In the genomic region with DNA sequence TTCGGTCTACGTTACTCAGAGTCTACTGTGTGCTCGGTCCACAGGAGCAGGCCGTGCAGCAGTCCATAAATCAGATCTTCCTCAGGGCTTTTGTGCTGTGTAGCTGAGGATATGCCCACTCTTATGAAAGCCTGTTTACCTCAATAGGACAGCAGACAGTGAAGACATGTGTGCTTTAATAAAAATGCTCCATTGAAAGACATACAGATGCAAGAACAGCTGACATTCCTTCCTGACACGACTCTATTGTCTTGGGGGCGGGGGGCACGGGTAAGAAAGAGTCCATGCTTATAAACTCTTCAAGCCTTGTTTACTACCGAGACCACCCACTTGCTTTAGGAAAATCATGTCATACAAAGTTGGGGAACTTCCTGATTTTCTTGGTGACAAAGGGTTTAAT, we compare ENCODE assay signal across 26 mouse cellular contexts. TPM values are rescaled to one million over a fixed set of nuclear protein-coding genes. Genes with fewer than 3 reads are reported as not detected.
DNase-seq lines count a peak whose midpoint lies in the region; ATAC-seq and TF ChIP-seq lines count a peak whose summit lies in the region.
"Had no signal": no experiment of that assay in that cellular context is flagged by ENCODE, and none has a peak within 500 bp of the region (broad histone marks: within the 10 kb centered on the region; RNA-seq: fewer than 3 reads in every experiment).

No protein-coding gene starts in this region.

- H3K9me3 ChIP-seq in embryonic facial prominence, embryonic 14.5 days (ENCODE audit: control insufficient read depth, low read length), result peaks cover 7% of the 10 kb centered on the region
- H3K9me3 ChIP-seq in embryonic facial prominence, embryonic 10.5 days, result peaks cover 7% of the 10 kb centered on the region
- H3K9me3 ChIP-seq in limb, embryonic 14.5 days (ENCODE audit: control insufficient read depth, low read length), result peaks cover 5% of the 10 kb centered on the region
- peaks cover 7% of the 10 kb centered on the region; the same call in 1 of the 2 replicates for H3K9me3 ChIP-seq in limb, embryonic 10.5 days (replicated peaks)
- peaks cover 2% of the 10 kb centered on the region for H3K9me3 ChIP-seq in stomach, embryonic 14.5 days (ENCODE audit: control insufficient read depth, low read depth, low read length)
- no peaks in the 10 kb centered on the region for H3K9me3 ChIP-seq in stomach, postnatal 0 days (ENCODE audit: control insufficient read depth, low read length)
- H3K9me3 ChIP-seq: heart, embryonic 15.5 days; hindbrain, embryonic 15.5 days had no signal

- WGBS in embryonic facial prominence, embryonic 14.5 days, result 72% methylated on average over 8 of the region's 8 CpGs
- 84% methylated on average over 8 of the region's 8 CpGs for WGBS in embryonic facial prominence, embryonic 10.5 days
- WGBS in limb, embryonic 14.5 days, result 68% methylated on average over 8 of the region's 8 CpGs
- 93% methylated on average over 8 of the region's 8 CpGs for WGBS in limb, embryonic 10.5 days
- 65% methylated on average over 8 of the region's 8 CpGs for WGBS in stomach, embryonic 14.5 days
- WGBS in stomach, postnatal 0 days, result 53% methylated on average over 8 of the region's 8 CpGs

- H3K4me2 ChIP-seq in embryonic facial prominence, embryonic 14.5 days (ENCODE audit: low read depth, low read length), result no peak overlapping the region
- H3K4me2 ChIP-seq in limb, embryonic 14.5 days (replicated peaks; ENCODE audit: low read depth, low read length, severe bottlenecking), result no peak overlapping the region
- H3K4me2 ChIP-seq in stomach, embryonic 14.5 days (replicated peaks; ENCODE audit: low read depth, low read length), result no peak overlapping the region
- H3K4me2 ChIP-seq in stomach, postnatal 0 days (replicated peaks; ENCODE audit: low read depth), result no peak overlapping the region
- H3K4me2 ChIP-seq: embryonic facial prominence, embryonic 12.5 days; heart, embryonic 15.5 days; hindbrain, embryonic 15.5 days; midbrain, embryonic 11.5 days had no signal

- no peak overlapping the region for H3K4me3 ChIP-seq in embryonic facial prominence, embryonic 14.5 days (ENCODE audit: low read depth, low read length)
- no peak overlapping the region for H3K4me3 ChIP-seq in embryonic facial prominence, embryonic 10.5 days
- no peak overlapping the region for H3K4me3 ChIP-seq in limb, embryonic 14.5 days (replicated peaks; ENCODE audit: low read length)
- H3K4me3 ChIP-seq in limb, embryonic 10.5 days, result no peak overlapping the region
- no peak overlapping the region for H3K4me3 ChIP-seq in stomach, embryonic 14.5 days (ENCODE audit: low read depth, low read length)
- H3K4me3 ChIP-seq in stomach, postnatal 0 days (ENCODE audit: low read depth, low read length), result no peak overlapping the region
- H3K4me3 ChIP-seq: embryonic facial prominence, embryonic 12.5 days; gastrocnemius, adult 2 months; heart, embryonic 15.5 days; hindbrain, embryonic 15.5 days; layer of hippocampus, adult 2 months had no signal

- no peak; the same call in 1 of the 2 replicates for ATAC-seq in embryonic facial prominence, embryonic 14.5 days (ENCODE audit: low read depth)
- ATAC-seq in limb, embryonic 14.5 days (ENCODE audit: low FRiP score, low read depth), result peak; percentile 47; the same call in 1 of the 2 replicates
- no peak for ATAC-seq in stomach, embryonic 14.5 days (ENCODE audit: insufficient number of reproducible peaks, insufficient read depth, low FRiP score, low read depth)
- ATAC-seq in stomach, postnatal 0 days (ENCODE audit: low FRiP score, low TSS enrichment), result no peak
- ATAC-seq: forebrain, embryonic 14.5 days had no signal

- H3K27ac ChIP-seq in embryonic facial prominence, embryonic 14.5 days (replicated peaks; ENCODE audit: low read depth, low read length), result 0 out of 2 replicates have a peak overlapping the region, but pooled peaks have one; percentile 28
- no peak overlapping the region for H3K27ac ChIP-seq in embryonic facial prominence, embryonic 10.5 days (replicated peaks)
- no peak overlapping the region for H3K27ac ChIP-seq in limb, embryonic 14.5 days (replicated peaks; ENCODE audit: low read depth, low read length)
- no peak overlapping the region for H3K27ac ChIP-seq in limb, embryonic 10.5 days
- H3K27ac ChIP-seq in stomach, embryonic 14.5 days (ENCODE audit: low read length), result peak overlapping the region; percentile 21; the same call in 1 of the 2 replicates
- H3K27ac ChIP-seq in stomach, postnatal 0 days (replicated peaks), result no peak overlapping the region
- H3K27ac ChIP-seq: embryonic facial prominence, embryonic 12.5 days; gastrocnemius, adult 2 months; heart, embryonic 15.5 days; hindbrain, embryonic 15.5 days; layer of hippocampus, adult 2 months had no signal

- DNase-seq in embryonic facial prominence, embryonic 14.5 days (ENCODE audit: low spot score), result peak; percentile 19
- DNase-seq in embryonic facial prominence, embryonic 10.5 days (ENCODE audit: low spot score), result no peak
- no peak for DNase-seq in limb, embryonic 14.5 days (ENCODE audit: low spot score)
- no peak for DNase-seq in limb, embryonic 10.5 days (ENCODE audit: low spot score)
- no peak for DNase-seq in stomach, postnatal 0 days (ENCODE audit: low spot score)
- DNase-seq in layer of hippocampus, adult 9-11 months, result no peak
- DNase-seq in kidney, postnatal 36 days, result no peak
- DNase-seq: adrenal gland, postnatal 10 days; cerebellum, adult 18-20 months; cerebellum, postnatal 14 days; gastrocnemius, adult 2 months; heart, postnatal 36 days; kidney, adult 2 months; kidney, postnatal 10 days; layer of hippocampus, postnatal 36 days; left cerebral cortex, postnatal 4 days; right cerebral cortex, adult 18-20 months; right cerebral cortex, postnatal 4 days had no signal

- no peak overlapping the region for H3K9ac ChIP-seq in embryonic facial prominence, embryonic 14.5 days (ENCODE audit: low read depth, low read length)
- H3K9ac ChIP-seq in limb, embryonic 14.5 days (ENCODE audit: low read depth, low read length, severe bottlenecking), result no peak overlapping the region
- H3K9ac ChIP-seq in stomach, embryonic 14.5 days (replicated peaks; ENCODE audit: low read depth, low read length), result no peak overlapping the region
- no peak overlapping the region for H3K9ac ChIP-seq in stomach, postnatal 0 days (ENCODE audit: low read length)
- H3K9ac ChIP-seq: embryonic facial prominence, embryonic 12.5 days; heart, embryonic 15.5 days; hindbrain, embryonic 15.5 days had no signal

- H3K36me3 ChIP-seq in embryonic facial prominence, embryonic 14.5 days (ENCODE audit: control insufficient read depth, insufficient read depth, low read length), result peaks cover 85% of the 10 kb centered on the region
- peaks cover 88% of the 10 kb centered on the region for H3K36me3 ChIP-seq in embryonic facial prominence, embryonic 10.5 days (replicated peaks)
- H3K36me3 ChIP-seq in limb, embryonic 14.5 days (ENCODE audit: control insufficient read depth, insufficient read depth, low read length), result peaks cover 58% of the 10 kb centered on the region
- peaks cover 90% of the 10 kb centered on the region for H3K36me3 ChIP-seq in limb, embryonic 10.5 days
- peaks cover 35% of the 10 kb centered on the region for H3K36me3 ChIP-seq in stomach, embryonic 14.5 days (ENCODE audit: control insufficient read depth, insufficient read depth, low read length)
- peaks cover 22% of the 10 kb centered on the region for H3K36me3 ChIP-seq in stomach, postnatal 0 days (ENCODE audit: control insufficient read depth, insufficient read depth, low read length)

- no peak for TF ChIP-seq CTCF in stomach, postnatal 0 days (IDR thresholded peaks at IDR 0.05; ENCODE audit: low read depth)

- TF ChIP-seq POLR2A in limb, embryonic 14.5 days (IDR thresholded peaks at IDR 0.05; ENCODE audit: borderline replicate concordance, extremely low read depth, insufficient read depth, insufficient read length), result no peak

- TF ChIP-seq EP300 in stomach, postnatal 0 days (optimal IDR thresholded peaks at IDR 0.05), result no peak

- H3K4me1 ChIP-seq in embryonic facial prominence, embryonic 14.5 days (ENCODE audit: control insufficient read depth, insufficient read depth, low read length), result no peaks in the 10 kb centered on the region
- H3K4me1 ChIP-seq in embryonic facial prominence, embryonic 10.5 days, result peaks cover 4% of the 10 kb centered on the region
- no peaks in the 10 kb centered on the region for H3K4me1 ChIP-seq in limb, embryonic 14.5 days (ENCODE audit: control insufficient read depth, insufficient read depth, low read length)
- H3K4me1 ChIP-seq in limb, embryonic 10.5 days, result peaks cover 4% of the 10 kb centered on the region; the same call in 1 of the 2 replicates
- H3K4me1 ChIP-seq in stomach, embryonic 14.5 days (ENCODE audit: control insufficient read depth, insufficient read depth, low read length), result 0 out of 2 replicates have a peak, but pooled peaks cover 7% of the 10 kb centered on the region
- no peaks in the 10 kb centered on the region for H3K4me1 ChIP-seq in stomach, postnatal 0 days (replicated peaks; ENCODE audit: control insufficient read depth, insufficient read depth)
- H3K4me1 ChIP-seq: embryonic facial prominence, embryonic 12.5 days; heart, embryonic 15.5 days had no signal

- H3K27me3 ChIP-seq in embryonic facial prominence, embryonic 14.5 days (replicated peaks; ENCODE audit: control insufficient read depth, insufficient read depth, low read length), result no peaks in the 10 kb centered on the region
- H3K27me3 ChIP-seq in embryonic facial prominence, embryonic 10.5 days (replicated peaks; ENCODE audit: low read depth, poor library complexity, severe bottlenecking), result no peaks in the 10 kb centered on the region
- no peaks in the 10 kb centered on the region for H3K27me3 ChIP-seq in limb, embryonic 14.5 days (ENCODE audit: control insufficient read depth, insufficient read depth, low read length)
- H3K27me3 ChIP-seq in limb, embryonic 10.5 days (ENCODE audit: low read depth, poor library complexity, severe bottlenecking), result no peaks in the 10 kb centered on the region
- no peaks in the 10 kb centered on the region for H3K27me3 ChIP-seq in stomach, embryonic 14.5 days (ENCODE audit: control insufficient read depth, insufficient read depth, low read length)
- H3K27me3 ChIP-seq in stomach, postnatal 0 days (ENCODE audit: control insufficient read depth, insufficient read depth, low read length), result no peaks in the 10 kb centered on the region
- H3K27me3 ChIP-seq: embryonic facial prominence, embryonic 12.5 days; heart, embryonic 15.5 days; hindbrain, embryonic 15.5 days had no signal

RNA-seq across cellular contexts. Expression of a gene that starts 44.0 kb away (rescaled TPM):
- 3.6 and 4.0 TPM in 2 replicates for polyA plus RNA-seq in embryonic facial prominence, embryonic 14.5 days (2014; fragmentation: Nextera tagmentation; extraction: Ambion mirVana)
- 0.67 and 1.4 TPM in 2 replicates for polyA plus RNA-seq in embryonic facial prominence, embryonic 10.5 days (2016; fragmentation: Nextera tagmentation; extraction: Ambion mirVana)
- 1.8 and 2.6 TPM in 2 replicates for polyA plus RNA-seq in limb, embryonic 14.5 days (2012; rRNA removed)
- 2.7 and 3.3 TPM in 2 replicates for polyA plus RNA-seq in limb, embryonic 14.5 days (2014; fragmentation: Nextera tagmentation; extraction: Ambion mirVana)
- polyA plus RNA-seq in limb, embryonic 10.5 days (2016; fragmentation: Nextera tagmentation; extraction: Ambion mirVana), result 0.05 and 0.20 TPM in 2 replicates
- 11.2 and 14.1 TPM in 2 replicates for polyA plus RNA-seq in stomach, embryonic 14.5 days (2014; fragmentation: Nextera tagmentation; extraction: Ambion mirVana)
- 8.5 and 8.6 TPM in 2 replicates for polyA plus RNA-seq in stomach, postnatal 0 days (2015; fragmentation: Nextera tagmentation; extraction: Ambion mirVana)
- polyA plus RNA-seq: hindbrain, embryonic 15.5 days; liver, adult 2 months had no signal

Comparison
In these comparisons a context has a peak if more than half of its experiments do, and no peak if none do; other contexts are left out.
1. H3K27ac ChIP-seq: peak in embryonic facial prominence, embryonic 14.5 days (single experiment) and stomach, embryonic 14.5 days (single experiment); none in embryonic facial prominence, embryonic 10.5 days (single experiment), limb, embryonic 14.5 days (single experiment), limb, embryonic 10.5 days (single experiment) and stomach, postnatal 0 days (single experiment).